Mouse (Mus musculus): Measurements from ENCODE around the gene Tlnrd1.
A peak's percentile ranks its signal among the peaks of the same experiment; 100 is the strongest.

The Tlnrd1 gene

GRCm38 (mm10) chr7:83884921-83885532, 922 bp upstream of the Tlnrd1 start:
- peak; percentile 10 for DNase-seq (ENCODE audit: low spot score)

GRCm38 (mm10) chr7:83883276-83884020, 657 bp downstream of the Tlnrd1 start:
- DNase-seq (ENCODE audit: low spot score) = peak; percentile 83

- peak; percentile 68 for DNase-seq (ENCODE audit: low spot score)
Observed at GRCm38 (mm10) chr7:83882633-83883275, 1.4 kb downstream of the Tlnrd1 start.

GRCm38 (mm10) chr7:83882150-83882632, 1.9 kb downstream of the Tlnrd1 start:
- DNase-seq (ENCODE audit: low spot score) = no peak

- no peak for DNase-seq (ENCODE audit: low spot score)
Observed at GRCm38 (mm10) chr7:83878676-83879448, 5.2 kb downstream of the Tlnrd1 start.

- no peak for DNase-seq (ENCODE audit: low spot score)
Observed at GRCm38 (mm10) chr7:83877088-83877487, 7.0 kb downstream of the Tlnrd1 start.

- DNase-seq (ENCODE audit: low spot score) = no peak
Observed at GRCm38 (mm10) chr7:83869839-83870543, 14.1 kb downstream of the Tlnrd1 start.

- DNase-seq (ENCODE audit: low spot score) = no peak
Observed at GRCm38 (mm10) chr7:83868200-83868599, 15.9 kb downstream of the Tlnrd1 start.

- DNase-seq (ENCODE audit: low spot score) = no peak
Observed at GRCm38 (mm10) chr7:83863554-83863953, 20.6 kb downstream of the Tlnrd1 start.

GRCm38 (mm10) chr7:83859378-83860083, 24.6 kb downstream of the Tlnrd1 start:
- DNase-seq (ENCODE audit: low spot score) = peak; percentile 31

GRCm38 (mm10) chr7:83857921-83858320, 26.2 kb downstream of the Tlnrd1 start:
- no peak for DNase-seq (ENCODE audit: low spot score)

- no peak for DNase-seq (ENCODE audit: low spot score)
Observed at GRCm38 (mm10) chr7:83857208-83857488, 27.0 kb downstream of the Tlnrd1 start.

GRCm38 (mm10) chr7:83856353-83857207, 27.5 kb downstream of the Tlnrd1 start:
- no peak for DNase-seq (ENCODE audit: low spot score)

- no peak for DNase-seq (ENCODE audit: low spot score)
Observed at GRCm38 (mm10) chr7:83855203-83855602, 28.9 kb downstream of the Tlnrd1 start.

GRCm38 (mm10) chr7:83852381-83853380, 31.4 kb downstream of the Tlnrd1 start:
- no peak for DNase-seq (ENCODE audit: low spot score)

- no peak for DNase-seq (ENCODE audit: low spot score)
Observed at GRCm38 (mm10) chr7:83851569-83852380, 32.3 kb downstream of the Tlnrd1 start.

GRCm38 (mm10) chr7:83847187-83848075, 36.7 kb downstream of the Tlnrd1 start:
- no peak for DNase-seq (ENCODE audit: low spot score)

Measured in ovary, postnatal 36 days (tissue).